Mouse (Mus musculus) cerebellum, adult 11 months (tissue): ENCODE data around the gene Vmn1r77.
"Not testable (repeated sequence)": the region's sequence is repeated elsewhere in the genome, so short reads cannot be mapped to it uniquely, and the experiment has no call there.

Source experiments
- DNase-seq: peaks from one replicate; pipeline ENCODE4 v3.0.0; 2022

The Vmn1r77 gene

DNA sequence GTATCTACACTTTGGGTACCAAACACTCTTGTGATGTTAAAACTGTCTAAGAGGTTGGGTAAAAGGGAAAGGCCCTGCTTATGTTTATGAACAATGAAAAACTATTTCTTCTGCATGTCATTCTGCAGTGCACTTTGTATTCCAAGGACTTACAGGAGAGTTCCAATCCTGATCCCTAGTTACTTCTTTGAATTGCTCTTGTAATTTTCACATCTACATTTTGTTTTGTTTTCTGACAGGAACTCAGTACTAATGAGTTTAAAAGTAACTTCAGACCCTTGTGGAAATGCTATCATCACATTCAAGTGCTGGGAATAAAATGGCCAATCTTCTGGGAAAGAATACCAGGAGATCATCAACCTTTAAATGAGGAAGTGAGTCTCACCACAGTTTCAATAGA is at the start of gene Vmn1r77:
Gene Vmn1r77 (plus strand): TSS at position 301 of the 400 bp plus-strand sequence.
- DNase-seq = not testable (repeated sequence)

- not testable (repeated sequence) for DNase-seq
Observed at GRCm38 (mm10) chr7:12011491-12011890, 25.1 kb upstream of the Vmn1r77 start.

GRCm38 (mm10) chr7:12012392-12012791 is 24.2 kb upstream of the Vmn1r77 start:
- not testable (repeated sequence) for DNase-seq

GRCm38 (mm10) chr7:12013106-12013505 is 23.4 kb upstream of the Vmn1r77 start:
- DNase-seq = no peak

GRCm38 (mm10) chr7:12017829-12018228 is 18.7 kb upstream of the Vmn1r77 start:
- not testable (repeated sequence) for DNase-seq

GRCm38 (mm10) chr7:12040664-12041063 is 4.1 kb downstream of the Vmn1r77 start:
- DNase-seq = no peak
